Mouse (Mus musculus) heart, postnatal 0 days (tissue): ENCODE measurements around the gene Elp4.

Experiments used
- CTCF ChIP-seq: IDR thresholded peaks from 2 replicates; pipeline ENCODE4 v1.5.1; 2016; ENCODE audit warnings: antibody characterized with exemption, control low read depth, low read depth
- EP300 ChIP-seq: IDR thresholded peaks from 2 replicates; pipeline ENCODE4 v1.6.1; 2016; ENCODE audit warnings: antibody characterized with exemption, low read depth

GRCm38 (mm10) chr2:105903896-105904756 is at the start of gene Elp4, which contains the start of gene Immp1l:
- TF ChIP-seq CTCF (no peak), EP300 (no peak)
